Mouse (Mus musculus): ENCODE measurements at regions not wholly inside any gene's neighbourhood (a gene's known extent, or its start where the extent isn't known, plus 50 kb on each side); places are given as distances from the start of the nearest gene placed in this dataset.

GRCm38 (mm10) chr1:183780180-183780579 is 232.9 kb upstream of the Dusp10 start:
- H3K27me3 ChIP-seq (replicated peaks; ENCODE audit: insufficient read depth, low read length) = no peaks in the 10 kb centered on the region
- TF ChIP-seq EP300 (IDR thresholded peaks at IDR 0.05) (no peak), CTCF (IDR thresholded peaks at IDR 0.05) (no peak)
- H3K4me2 ChIP-seq (replicated peaks; ENCODE audit: low read depth, low read length) = no peak overlapping the region
- no peaks in the 10 kb centered on the region for H3K36me3 ChIP-seq (ENCODE audit: insufficient read depth, low read length)
- no peak overlapping the region for H3K4me3 ChIP-seq (ENCODE audit: low read depth, low read length)
- no peaks in the 10 kb centered on the region for H3K4me1 ChIP-seq (ENCODE audit: insufficient read depth, low read depth, low read length)
- DNase-seq (ENCODE audit: low spot score) (no peak), ATAC-seq (no peak)
- no peak overlapping the region for H3K27ac ChIP-seq (ENCODE audit: low read length)
- no peak overlapping the region for H3K9ac ChIP-seq (replicated peaks; ENCODE audit: low read depth)
- H3K9me3 ChIP-seq (ENCODE audit: low read length) = no peaks in the 10 kb centered on the region
- 94% methylated on average over 9 of the region's 9 CpGs for WGBS

GRCm38 (mm10) chr1:183780779-183781178 is 232.3 kb upstream of the Dusp10 start:
- no peak overlapping the region for H3K27ac ChIP-seq (ENCODE audit: low read length)
- H3K9ac ChIP-seq (replicated peaks; ENCODE audit: low read depth) = no peak overlapping the region
- no peak overlapping the region for H3K4me3 ChIP-seq (ENCODE audit: low read depth, low read length)
- no peak for ATAC-seq
- no peaks in the 10 kb centered on the region for H3K27me3 ChIP-seq (replicated peaks; ENCODE audit: insufficient read depth, low read length)
- 39% methylated on average over 4 of the region's 4 CpGs for WGBS
- DNase-seq (ENCODE audit: low spot score) = no peak
- H3K4me1 ChIP-seq (ENCODE audit: insufficient read depth, low read depth, low read length) = no peaks in the 10 kb centered on the region
- no peaks in the 10 kb centered on the region for H3K9me3 ChIP-seq (ENCODE audit: low read length)
- TF ChIP-seq CTCF (IDR thresholded peaks at IDR 0.05) = no peak
- TF ChIP-seq EP300 (IDR thresholded peaks at IDR 0.05) = no peak
- H3K36me3 ChIP-seq (ENCODE audit: insufficient read depth, low read length) = no peaks in the 10 kb centered on the region
- H3K4me2 ChIP-seq (replicated peaks; ENCODE audit: low read depth, low read length) = no peak overlapping the region

GRCm38 (mm10) chr1:183783440-183784130 is 229.5 kb upstream of the Dusp10 start:
- Histone ChIP-seq H3K9me3 (ENCODE audit: low read length) (no peaks in the 10 kb centered on the region), H3K9ac (replicated peaks; ENCODE audit: low read depth) (no peak overlapping the region), H3K4me1 (ENCODE audit: insufficient read depth, low read depth, low read length) (no peaks in the 10 kb centered on the region), H3K27me3 (replicated peaks; ENCODE audit: insufficient read depth, low read length) (no peaks in the 10 kb centered on the region), H3K27ac (ENCODE audit: low read length) (no peak overlapping the region), H3K4me2 (replicated peaks; ENCODE audit: low read depth, low read length) (no peak overlapping the region), H3K36me3 (ENCODE audit: insufficient read depth, low read length) (no peaks in the 10 kb centered on the region), H3K4me3 (ENCODE audit: low read depth, low read length) (no peak overlapping the region)
- 78% methylated on average over 8 of the region's 8 CpGs for WGBS
- TF ChIP-seq CTCF (IDR thresholded peaks at IDR 0.05) (no peak), EP300 (IDR thresholded peaks at IDR 0.05) (no peak)
- DNase-seq (ENCODE audit: low spot score) (no peak), ATAC-seq (no peak)

DNA sequence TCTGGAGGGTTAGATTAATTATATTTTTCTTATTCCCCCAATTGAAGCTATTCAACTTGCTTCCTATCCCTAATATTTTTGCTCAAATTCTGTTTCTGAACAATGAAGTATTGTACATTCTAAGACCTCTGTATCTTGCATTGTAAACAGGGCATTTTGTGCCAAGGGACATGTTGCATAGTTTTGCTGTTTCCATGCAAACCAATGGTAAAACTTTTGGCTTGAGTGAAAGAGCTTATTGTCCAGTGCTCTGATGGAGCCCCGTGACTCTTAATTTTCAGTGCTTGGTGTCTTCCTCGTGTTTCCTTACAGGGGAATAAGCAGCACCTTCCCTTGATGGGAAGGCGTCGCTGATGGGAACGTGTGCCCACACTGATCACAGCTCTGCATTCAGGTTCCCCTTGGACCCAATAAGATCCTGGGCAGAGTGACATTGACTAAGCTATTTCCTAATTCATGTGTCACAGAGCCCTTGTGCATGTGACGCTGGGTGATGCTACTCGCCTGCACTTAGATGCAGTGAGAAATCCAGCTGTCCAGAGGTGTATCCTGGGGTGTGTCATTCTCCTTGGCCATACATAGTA is 220.8 kb upstream of the Dusp10 start:
- Histone ChIP-seq H3K4me1 (ENCODE audit: insufficient read depth, low read depth, low read length) (no peaks in the 10 kb centered on the region), H3K4me3 (ENCODE audit: low read depth, low read length) (no peak overlapping the region), H3K36me3 (ENCODE audit: insufficient read depth, low read length) (no peaks in the 10 kb centered on the region), H3K9me3 (ENCODE audit: low read length) (no peaks in the 10 kb centered on the region), H3K9ac (replicated peaks; ENCODE audit: low read depth) (no peak overlapping the region), H3K4me2 (replicated peaks; ENCODE audit: low read depth, low read length) (no peak overlapping the region), H3K27me3 (replicated peaks; ENCODE audit: insufficient read depth, low read length) (no peaks in the 10 kb centered on the region), H3K27ac (ENCODE audit: low read length) (no peak overlapping the region)
- whole genome bisulfite sequencing = 86% methylated on average over 7 of the region's 7 CpGs
- no peak for TF ChIP-seq EP300 (IDR thresholded peaks at IDR 0.05)
- no peak for TF ChIP-seq CTCF (IDR thresholded peaks at IDR 0.05)
- ATAC-seq (no peak), DNase-seq (ENCODE audit: low spot score) (no peak)

DNA sequence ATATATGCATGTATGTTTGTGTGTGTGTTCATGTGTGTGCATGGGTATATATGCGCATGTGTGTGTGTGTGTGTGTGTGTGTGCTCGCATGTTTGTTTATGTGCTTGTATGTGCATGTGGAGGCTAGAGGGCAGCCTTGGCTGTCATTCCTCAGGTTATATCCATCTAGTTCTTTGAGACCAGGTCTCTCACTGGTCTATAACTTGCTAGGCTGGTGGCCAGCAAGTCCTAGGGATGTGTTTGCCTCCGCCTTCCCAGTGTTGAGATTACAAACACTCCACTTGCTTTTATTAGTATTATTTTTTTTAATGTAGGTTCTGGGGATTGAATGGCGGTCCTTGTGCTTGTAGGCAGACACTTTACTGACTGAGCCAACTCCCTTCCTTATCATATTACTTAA is 219.8 kb upstream of the Dusp10 start:
- no peak overlapping the region for H3K4me3 ChIP-seq (ENCODE audit: low read depth, low read length)
- ATAC-seq (no peak), DNase-seq (ENCODE audit: low spot score) (no peak)
- no peaks in the 10 kb centered on the region for H3K4me1 ChIP-seq (ENCODE audit: insufficient read depth, low read depth, low read length)
- H3K9me3 ChIP-seq (ENCODE audit: low read length) = no peaks in the 10 kb centered on the region
- H3K36me3 ChIP-seq (ENCODE audit: insufficient read depth, low read length) = no peaks in the 10 kb centered on the region
- 68% methylated on average over 4 of the region's 4 CpGs for WGBS
- no peaks in the 10 kb centered on the region for H3K27me3 ChIP-seq (replicated peaks; ENCODE audit: insufficient read depth, low read length)
- TF ChIP-seq EP300 (IDR thresholded peaks at IDR 0.05) = no peak
- TF ChIP-seq CTCF (IDR thresholded peaks at IDR 0.05) = no peak
- no peak overlapping the region for H3K9ac ChIP-seq (replicated peaks; ENCODE audit: low read depth)
- H3K27ac ChIP-seq (ENCODE audit: low read length) = no peak overlapping the region
- no peak overlapping the region for H3K4me2 ChIP-seq (replicated peaks; ENCODE audit: low read depth, low read length)

GRCm38 (mm10) chr1:183793913-183794445 is 219.1 kb upstream of the Dusp10 start:
- no peaks in the 10 kb centered on the region for H3K9me3 ChIP-seq (ENCODE audit: low read length)
- H3K36me3 ChIP-seq (ENCODE audit: insufficient read depth, low read length) = no peaks in the 10 kb centered on the region
- no peaks in the 10 kb centered on the region for H3K4me1 ChIP-seq (ENCODE audit: insufficient read depth, low read depth, low read length)
- ATAC-seq (no peak), DNase-seq (ENCODE audit: low spot score) (no peak)
- H3K4me3 ChIP-seq (ENCODE audit: low read depth, low read length) = no peak overlapping the region
- H3K9ac ChIP-seq (replicated peaks; ENCODE audit: low read depth) = no peak overlapping the region
- H3K27ac ChIP-seq (ENCODE audit: low read length) = no peak overlapping the region
- H3K4me2 ChIP-seq (replicated peaks; ENCODE audit: low read depth, low read length) = no peak overlapping the region
- TF ChIP-seq EP300 (IDR thresholded peaks at IDR 0.05) (no peak), CTCF (IDR thresholded peaks at IDR 0.05) (no peak)
- WGBS = 10% methylated on average over 8 of the region's 8 CpGs
- no peaks in the 10 kb centered on the region for H3K27me3 ChIP-seq (replicated peaks; ENCODE audit: insufficient read depth, low read length)

Measured in lung, postnatal 0 days (tissue).